Mouse (Mus musculus) embryonic facial prominence, embryonic 15.5 days (tissue): ENCODE measurements around the gene Tuba1b. TPM values are rescaled to one million over a fixed set of nuclear protein-coding genes. Genes with fewer than 3 reads are reported as not detected.
A peak's percentile ranks its signal among the peaks of the same experiment; 100 is the strongest.

Experiments
- ATAC-seq: fragments of 200-750 bp; cut with Nextera tagmentation; 2 replicates; pipeline ENCODE4 v1.8.0; 2017; ENCODE audit warnings: low read depth, moderate TSS enrichment; ENCODE audit not compliant: insufficient number of reproducible peaks, low FRiP score, low TSS enrichment
- H3K27ac ChIP-seq: fragments of 300-500 bp; sonication (generic); replicated peaks from 2 replicates; pipeline ENCODE4 v1.5.1; 2015; ENCODE audit warnings: mild to moderate bottlenecking, inconsistent platforms
- H3K27me3 ChIP-seq: fragments of 300-500 bp; sonication (generic); 2 replicates; pipeline ENCODE4 v1.6.1; 2015; ENCODE audit warnings: inconsistent platforms
- H3K36me3 ChIP-seq: fragments of 300-500 bp; sonication (generic); 2 replicates; pipeline ENCODE4 v1.6.1; 2015; ENCODE audit warnings: mild to moderate bottlenecking, inconsistent platforms
- H3K4me1 ChIP-seq: fragments of 300-500 bp; sonication (generic); 2 replicates; pipeline ENCODE4 v1.6.1; 2015; ENCODE audit warnings: inconsistent platforms
- H3K4me2 ChIP-seq: fragments of 300-500 bp; sonication (generic); replicated peaks from 2 replicates; pipeline ENCODE4 v1.6.1; 2015; ENCODE audit warnings: mild to moderate bottlenecking, inconsistent platforms
- H3K4me3 ChIP-seq: fragments of 300-500 bp; sonication (generic); replicated peaks from 2 replicates; pipeline ENCODE4 v1.5.1; 2015; ENCODE audit warnings: mild to moderate bottlenecking, inconsistent platforms
- H3K9ac ChIP-seq: fragments of 300-500 bp; sonication (generic); 2 replicates; pipeline ENCODE4 v1.6.1; 2015; ENCODE audit warnings: inconsistent platforms
- H3K9me3 ChIP-seq: fragments of 300-500 bp; sonication (generic); replicated peaks from 2 replicates; pipeline ENCODE4 v1.6.1; 2016; ENCODE audit warnings: inconsistent platforms
- WGBS: fragments of 180-500 bp; shearing (Covaris S2); methylation state at CpG from one replicate; pipeline ENCODE4 v1.1.7; 2015; 5-methylcytosine and 5-hydroxymethylcytosine counted together
- polyA plus RNA-seq: library from polyadenylated mRNA; unstranded; fragments of >200 nt; fragmentation: Nextera tagmentation; extraction: Ambion mirVana; gene quantifications from 2 replicates; pipeline ENCODE4 v1.2.1, GENCODE M21; 2015

Tuba1b gene
- polyA plus RNA-seq, 1 experiment from 2014 or later, result 1,514 TPM

- no peaks in the 10 kb centered on the region for H3K9me3 ChIP-seq
- 17% methylated on average over 4 of the region's 4 CpGs for whole genome bisulfite sequencing
- ATAC-seq, result no peak
- no peak overlapping the region for H3K9ac ChIP-seq
- no peak overlapping the region; the same call in 1 of the 2 replicates for H3K27ac ChIP-seq
- no peak overlapping the region; the same call in 1 of the 2 replicates for H3K4me2 ChIP-seq
- no peak overlapping the region for H3K4me3 ChIP-seq
- H3K4me1 ChIP-seq, result peaks cover 33% of the 10 kb centered on the region
- no peaks in the 10 kb centered on the region for H3K27me3 ChIP-seq
- no peaks in the 10 kb centered on the region for H3K36me3 ChIP-seq
Measured at GRCm38 (mm10) chr15:98971111-98971510, 36.7 kb upstream of the Tuba1b start.

DNA sequence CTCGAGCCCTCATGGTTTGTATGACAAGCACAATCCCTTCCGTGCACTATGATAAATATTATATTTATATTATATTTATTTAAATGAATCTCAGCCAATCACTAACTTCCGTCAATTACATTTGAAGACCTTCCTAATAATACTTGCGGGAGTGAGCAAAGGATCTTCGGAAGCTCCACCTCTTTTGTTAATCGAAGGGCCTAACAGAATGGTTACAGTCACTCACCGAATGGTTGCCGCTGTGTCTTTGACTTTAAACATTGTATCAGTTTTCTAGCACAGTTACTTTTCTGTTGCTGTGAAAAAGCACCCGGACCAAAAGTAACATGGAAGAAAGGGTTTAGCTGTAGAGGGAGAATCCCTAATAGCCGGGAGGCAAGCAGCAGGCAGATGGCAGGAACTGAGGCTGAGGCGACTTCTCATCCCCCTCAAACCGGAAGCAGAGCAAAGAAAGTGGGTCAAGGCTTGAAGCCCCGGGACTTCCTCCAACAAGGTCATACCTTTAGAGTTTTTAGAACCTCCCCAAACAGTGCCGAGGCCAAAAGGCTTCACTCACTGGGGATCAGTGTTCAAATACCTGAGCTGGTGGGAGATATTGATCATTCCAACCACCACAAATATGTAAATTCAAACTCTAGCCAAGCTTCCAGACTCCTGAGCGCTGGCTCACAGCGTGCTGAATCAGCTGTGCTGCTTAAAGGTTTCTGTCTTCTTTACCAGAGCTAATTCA is 35.2 kb upstream of the Tuba1b start:
- WGBS, result 9% methylated on average over 16 of the region's 16 CpGs
- ATAC-seq, result no peak
- Histone ChIP-seq H3K36me3 (no peaks in the 10 kb centered on the region), H3K4me2 (peak overlapping the region; percentile 2; the same call in 1 of the 2 replicates), H3K9ac (no peak overlapping the region), H3K4me3 (no peak overlapping the region), H3K27me3 (no peaks in the 10 kb centered on the region), H3K9me3 (no peaks in the 10 kb centered on the region), H3K4me1 (peaks cover 33% of the 10 kb centered on the region), H3K27ac (peak overlapping the region; percentile 75)

- Histone ChIP-seq H3K27me3 (no peaks in the 10 kb centered on the region), H3K9me3 (no peaks in the 10 kb centered on the region), H3K4me3 (no peak overlapping the region), H3K4me2 (peak overlapping the region; percentile 2; the same call in 1 of the 2 replicates), H3K36me3 (no peaks in the 10 kb centered on the region), H3K9ac (no peak overlapping the region), H3K4me1 (peaks cover 33% of the 10 kb centered on the region), H3K27ac (peak overlapping the region; percentile 75)
- 14% methylated on average over 12 of the region's 12 CpGs for WGBS
- ATAC-seq, result peak; percentile 74
Measured at GRCm38 (mm10) chr15:98968701-98969371, 34.5 kb upstream of the Tuba1b start.

- Histone ChIP-seq H3K4me2 (no peak overlapping the region), H3K9ac (no peak overlapping the region), H3K27me3 (no peaks in the 10 kb centered on the region), H3K4me1 (peaks cover 5% of the 10 kb centered on the region; the same call in 1 of the 2 replicates), H3K36me3 (no peaks in the 10 kb centered on the region), H3K27ac (no peak overlapping the region), H3K4me3 (no peak overlapping the region), H3K9me3 (no peaks in the 10 kb centered on the region)
- ATAC-seq, result no peak
- 81% methylated on average over 3 of the region's 3 CpGs for WGBS
Measured at GRCm38 (mm10) chr15:98959531-98959930, 25.2 kb upstream of the Tuba1b start.

- 82% methylated on average over 4 of the region's 4 CpGs for WGBS
- H3K4me1 ChIP-seq, result peaks cover 6% of the 10 kb centered on the region; the same call in 1 of the 2 replicates
- no peak overlapping the region for H3K4me3 ChIP-seq
- H3K9ac ChIP-seq, result no peak overlapping the region
- no peak overlapping the region for H3K27ac ChIP-seq
- H3K36me3 ChIP-seq, result no peaks in the 10 kb centered on the region
- no peaks in the 10 kb centered on the region for H3K9me3 ChIP-seq
- no peak for ATAC-seq
- H3K4me2 ChIP-seq, result no peak overlapping the region
- no peaks in the 10 kb centered on the region for H3K27me3 ChIP-seq
Measured at GRCm38 (mm10) chr15:98958901-98959420, 24.6 kb upstream of the Tuba1b start.

DNA sequence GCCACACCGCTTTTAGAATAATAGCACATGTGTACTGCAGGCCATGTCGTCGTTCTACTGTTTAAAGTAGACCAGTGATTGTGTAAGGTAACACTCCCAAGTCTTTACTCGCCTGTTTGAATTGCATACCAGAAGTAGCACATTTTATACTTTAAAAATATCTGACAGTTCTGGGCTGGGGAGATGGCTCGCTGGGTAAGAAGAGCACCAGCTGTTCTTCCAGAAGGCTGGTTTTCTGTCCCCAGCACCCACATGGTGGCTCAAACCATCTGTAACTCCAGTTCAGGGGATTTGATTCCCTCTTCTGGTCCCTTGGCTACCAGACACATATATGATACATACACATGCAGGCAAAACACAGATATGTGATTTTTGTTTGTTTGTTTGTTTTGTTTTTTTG is 23.1 kb upstream of the Tuba1b start:
- Histone ChIP-seq H3K4me1 (peaks cover 6% of the 10 kb centered on the region; the same call in 1 of the 2 replicates), H3K27ac (no peak overlapping the region), H3K36me3 (no peaks in the 10 kb centered on the region), H3K4me2 (no peak overlapping the region), H3K4me3 (no peak overlapping the region), H3K9ac (no peak overlapping the region), H3K9me3 (no peaks in the 10 kb centered on the region), H3K27me3 (no peaks in the 10 kb centered on the region)
- WGBS, result 67% methylated on average over 5 of the region's 5 CpGs
- no peak for ATAC-seq

DNA sequence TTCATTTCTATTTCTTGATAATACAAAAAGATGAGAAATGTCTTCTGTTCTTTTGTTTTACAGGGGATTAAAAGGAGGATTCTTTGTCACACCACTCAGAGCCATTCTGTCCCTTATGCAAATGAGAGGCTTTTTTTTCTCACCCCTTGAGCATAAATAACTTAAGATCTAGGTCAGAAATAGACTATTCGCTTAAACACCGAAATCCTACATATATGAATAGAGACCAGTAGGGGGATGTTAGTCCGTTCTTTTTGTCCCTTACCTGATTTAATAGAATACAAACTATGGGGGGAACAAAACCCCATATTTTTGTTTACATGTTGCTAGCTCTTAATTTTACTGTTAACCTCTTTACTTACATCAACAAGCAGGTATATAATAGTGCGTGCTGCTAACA is 21.6 kb upstream of the Tuba1b start:
- peaks cover 12% of the 10 kb centered on the region for H3K4me1 ChIP-seq
- no peak overlapping the region for H3K4me3 ChIP-seq
- no peak overlapping the region for H3K9ac ChIP-seq
- H3K4me2 ChIP-seq, result no peak overlapping the region
- H3K36me3 ChIP-seq, result 0 out of 2 replicates have a peak, but pooled peaks cover 1% of the 10 kb centered on the region
- WGBS, result 88% methylated on average over 4 of the region's 4 CpGs
- H3K27me3 ChIP-seq, result no peaks in the 10 kb centered on the region
- H3K9me3 ChIP-seq, result no peaks in the 10 kb centered on the region
- no peak overlapping the region for H3K27ac ChIP-seq
- no peak for ATAC-seq

- Histone ChIP-seq H3K27me3 (no peaks in the 10 kb centered on the region), H3K4me1 (peaks cover 12% of the 10 kb centered on the region), H3K4me3 (no peak overlapping the region), H3K9ac (no peak overlapping the region), H3K36me3 (0 out of 2 replicates have a peak, but pooled peaks cover 3% of the 10 kb centered on the region), H3K9me3 (no peaks in the 10 kb centered on the region), H3K27ac (peak overlapping the region; percentile 67; the same call in 1 of the 2 replicates), H3K4me2 (no peak overlapping the region)
- no peak for ATAC-seq
- 70% methylated on average over 4 of the region's 4 CpGs for WGBS
Measured at GRCm38 (mm10) chr15:98955324-98955723, 21.0 kb upstream of the Tuba1b start.

GRCm38 (mm10) chr15:98954425-98955253 is 20.3 kb upstream of the Tuba1b start:
- no peak for ATAC-seq
- H3K4me3 ChIP-seq, result peak overlapping the region; percentile 16; the same call in 1 of the 2 replicates
- peak overlapping the region; percentile 67 for H3K27ac ChIP-seq
- peaks cover 5% of the 10 kb centered on the region for H3K36me3 ChIP-seq
- H3K27me3 ChIP-seq, result no peaks in the 10 kb centered on the region
- H3K9ac ChIP-seq, result peak overlapping the region; percentile 4; the same call in 1 of the 2 replicates
- peaks cover 12% of the 10 kb centered on the region for H3K4me1 ChIP-seq
- H3K4me2 ChIP-seq, result peak overlapping the region; percentile 39
- no peaks in the 10 kb centered on the region for H3K9me3 ChIP-seq
- WGBS, result 14% methylated on average over 14 of the region's 14 CpGs

- peak within 1 kb of the TSS; percentile 99 for H3K27ac ChIP-seq
- peaks cover 12% of the 10 kb centered on the region for H3K4me1 ChIP-seq
- H3K4me2 ChIP-seq, result peak within 1 kb of the TSS; percentile 52
- peaks cover 10% of the 10 kb centered on the region for H3K36me3 ChIP-seq
- no peaks in the 10 kb centered on the region for H3K9me3 ChIP-seq
- H3K4me3 ChIP-seq, result peak within 1 kb of the TSS; percentile 84
- no peaks in the 10 kb centered on the region for H3K27me3 ChIP-seq
- WGBS, result 5% methylated on average over 28 of the region's 28 CpGs
- H3K9ac ChIP-seq, result peak within 1 kb of the TSS; percentile 94
- peak; percentile 99 for ATAC-seq
Measured at GRCm38 (mm10) chr15:98953401-98954356, 19.3 kb upstream of the Tuba1b start, which contains the start of the genes Gm49450 and Tuba1a. Gene Gm49450 (minus strand): TSS chr15:98953551. Gene Tuba1a (minus strand): TSS chr15:98953703.
